Mouse (Mus musculus): ENCODE measurements around the gene Gm10964. TPM values are rescaled to one million over a fixed set of nuclear protein-coding genes. Genes with fewer than 3 reads are reported as not detected.

Gm10964 gene
- total RNA-seq, 1 experiment from 2014 or later: not detected

GRCm38 (mm10) chr3:103733176-103733575 is 6.0 kb upstream of the Gm10964 start:
- no peak for ATAC-seq (ENCODE audit: extremely low read depth, insufficient number of reproducible peaks, low FRiP score, poor library complexity, severe bottlenecking)

DNA sequence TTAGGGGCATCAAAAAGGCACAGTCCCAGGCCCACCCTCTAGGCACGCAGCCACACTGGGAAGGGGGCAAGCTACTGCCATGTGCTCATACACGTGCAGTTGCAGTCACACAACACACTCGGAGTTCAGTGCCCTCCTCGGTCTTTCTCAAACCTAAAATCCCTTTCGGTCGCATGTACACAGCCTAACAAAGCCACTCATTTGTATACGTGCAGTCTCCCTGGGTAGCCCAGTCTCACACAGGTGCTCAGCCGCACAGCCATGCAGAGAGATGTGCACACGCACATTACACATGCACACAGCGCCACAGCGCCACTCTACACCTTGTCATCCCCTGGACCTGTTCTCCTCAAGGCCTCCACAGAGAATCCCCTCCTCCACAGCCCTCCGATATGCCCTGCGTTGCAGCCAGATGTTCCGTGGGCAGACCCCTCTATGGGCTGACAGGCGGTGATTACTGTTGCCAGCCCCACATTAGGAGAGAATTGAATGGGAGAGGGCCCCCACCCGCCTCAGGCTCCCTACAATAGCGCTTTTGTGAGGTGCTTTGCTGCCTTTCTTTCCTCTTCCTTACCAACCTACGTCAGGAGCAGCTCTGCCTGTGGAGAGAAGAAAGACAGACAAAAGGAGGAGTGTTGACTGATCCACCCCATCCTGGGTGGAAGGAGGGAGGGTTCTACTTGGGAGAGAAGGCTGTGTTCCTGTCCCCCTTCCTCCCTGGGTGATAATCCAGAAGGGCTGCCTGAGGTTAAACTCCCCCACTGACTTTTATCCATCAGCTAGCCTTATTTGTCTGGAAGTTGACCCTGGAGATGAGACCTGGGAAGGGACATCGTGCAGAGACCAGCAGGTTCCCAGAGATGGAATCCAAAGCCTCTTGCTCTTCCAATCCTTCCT is 5.1 kb upstream of the Gm10964 start:
- no peak for ATAC-seq (ENCODE audit: extremely low read depth, insufficient number of reproducible peaks, low FRiP score, poor library complexity, severe bottlenecking)

DNA sequence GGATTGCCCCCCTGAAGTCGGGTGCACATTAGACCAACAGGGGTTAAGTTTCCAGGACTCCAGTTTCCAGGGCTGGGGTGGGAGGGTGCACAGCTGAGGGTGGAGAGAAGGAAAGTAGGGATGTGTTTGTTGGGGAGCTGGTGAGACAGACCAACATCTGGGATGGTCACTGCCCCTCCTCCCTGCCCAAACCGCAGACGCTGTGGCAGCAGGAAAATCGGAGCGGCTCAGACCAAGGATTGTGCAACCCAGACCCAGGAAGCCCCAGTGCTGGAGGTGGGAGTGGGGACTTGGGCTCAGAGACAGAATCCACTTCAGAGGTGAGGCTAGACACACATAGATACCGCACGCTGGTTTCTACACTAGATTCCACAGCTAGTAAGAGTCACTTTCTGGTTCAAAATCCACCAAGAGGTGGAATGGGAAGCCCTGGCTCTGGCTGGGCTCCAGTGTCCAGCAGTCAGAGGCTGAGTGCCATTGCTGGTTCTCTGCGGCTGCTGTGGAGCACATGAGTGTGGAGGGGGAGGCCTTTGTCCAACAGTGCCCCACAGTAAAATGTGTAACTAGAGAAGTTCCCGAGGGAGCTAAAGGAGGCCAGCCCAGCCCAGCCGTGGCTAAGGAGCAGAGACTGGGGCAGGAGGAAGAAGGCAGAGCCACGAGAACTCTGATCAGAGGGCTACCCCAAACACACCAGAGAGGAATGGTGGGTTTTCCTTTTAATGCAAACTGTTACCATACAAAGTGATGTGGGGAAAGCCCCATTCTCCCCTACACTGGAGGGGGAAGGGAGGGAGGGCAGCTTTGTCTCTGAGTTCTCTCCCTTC is 4.3 kb upstream of the Gm10964 start:
- no peak for ATAC-seq (ENCODE audit: extremely low read depth, insufficient number of reproducible peaks, low FRiP score, poor library complexity, severe bottlenecking)

GRCm38 (mm10) chr3:103735776-103736600 is 3.2 kb upstream of the Gm10964 start:
- no peak for ATAC-seq (ENCODE audit: extremely low read depth, insufficient number of reproducible peaks, low FRiP score, poor library complexity, severe bottlenecking)

DNA sequence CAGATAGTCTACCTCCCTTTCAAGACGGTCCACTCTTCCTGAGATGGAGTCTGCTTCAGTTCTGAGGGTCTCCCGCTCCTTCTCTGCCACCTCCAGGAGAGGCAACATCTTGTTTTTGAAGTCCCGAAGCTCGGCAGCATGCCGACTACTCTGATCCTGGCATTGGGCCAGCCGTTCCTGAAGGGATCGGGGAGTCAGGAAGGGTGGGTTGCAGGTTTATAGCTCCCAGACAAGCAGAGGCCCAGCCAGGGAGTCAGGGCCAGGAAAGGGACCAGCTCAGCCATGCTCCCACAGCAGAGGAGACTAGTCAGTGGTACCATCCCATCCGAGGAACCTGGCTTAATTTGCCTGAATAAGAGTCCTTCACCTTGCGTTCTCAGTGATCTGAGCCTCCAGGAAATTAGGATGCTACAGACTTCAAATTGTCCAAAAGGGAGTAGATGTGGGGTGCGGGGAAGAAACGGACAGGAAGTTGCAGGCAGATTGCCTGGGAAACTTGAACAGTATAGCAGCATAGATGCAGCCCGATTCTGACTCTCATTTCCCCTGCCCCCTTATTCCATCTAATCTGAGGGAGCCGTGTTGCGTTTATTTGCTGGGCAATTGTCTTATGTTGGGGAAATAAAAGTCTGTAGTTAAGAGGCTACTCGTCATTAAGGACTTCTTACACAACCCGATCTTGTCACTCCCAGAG is 2.0 kb upstream of the Gm10964 start:
- no peak for ATAC-seq (ENCODE audit: extremely low read depth, insufficient number of reproducible peaks, low FRiP score, poor library complexity, severe bottlenecking)

GRCm38 (mm10) chr3:103737778-103738571 is 1.2 kb upstream of the Gm10964 start, which contains the start of gene Olfml3:
Olfml3 (minus strand) TSS chr3:103738001.
- ATAC-seq (ENCODE audit: extremely low read depth, insufficient number of reproducible peaks, low FRiP score, poor library complexity, severe bottlenecking): peak; percentile 58

DNA sequence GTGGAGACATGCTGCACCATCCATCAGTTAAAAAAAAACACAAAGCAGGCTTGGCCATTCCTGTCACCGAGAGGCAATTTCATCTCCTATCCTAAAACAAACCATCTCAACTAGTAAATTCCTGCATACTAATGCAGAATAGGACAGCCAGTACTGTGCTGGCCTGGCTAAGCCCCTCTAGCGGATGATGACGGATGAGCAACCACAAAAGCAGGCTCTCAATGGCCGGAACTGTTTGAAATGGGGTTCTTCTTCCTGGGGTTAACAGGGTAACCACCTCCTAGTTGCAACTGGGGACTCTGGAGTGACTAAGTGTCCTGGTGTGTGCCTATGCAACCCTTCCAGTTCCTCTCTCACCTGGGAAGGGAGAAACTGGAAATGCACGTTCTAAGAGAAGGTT is 1.2 kb downstream of the Gm10964 start:
- ATAC-seq (ENCODE audit: extremely low read depth, insufficient number of reproducible peaks, low FRiP score, poor library complexity, severe bottlenecking): no peak

- ATAC-seq (ENCODE audit: extremely low read depth, insufficient number of reproducible peaks, low FRiP score, poor library complexity, severe bottlenecking): no peak
Observed at GRCm38 (mm10) chr3:103743208-103743607, 4.0 kb downstream of the Gm10964 start.

- ATAC-seq (ENCODE audit: extremely low read depth, insufficient number of reproducible peaks, low FRiP score, poor library complexity, severe bottlenecking): peak; percentile 65
Observed at GRCm38 (mm10) chr3:103745001-103745770, 6.0 kb downstream of the Gm10964 start.

DNA sequence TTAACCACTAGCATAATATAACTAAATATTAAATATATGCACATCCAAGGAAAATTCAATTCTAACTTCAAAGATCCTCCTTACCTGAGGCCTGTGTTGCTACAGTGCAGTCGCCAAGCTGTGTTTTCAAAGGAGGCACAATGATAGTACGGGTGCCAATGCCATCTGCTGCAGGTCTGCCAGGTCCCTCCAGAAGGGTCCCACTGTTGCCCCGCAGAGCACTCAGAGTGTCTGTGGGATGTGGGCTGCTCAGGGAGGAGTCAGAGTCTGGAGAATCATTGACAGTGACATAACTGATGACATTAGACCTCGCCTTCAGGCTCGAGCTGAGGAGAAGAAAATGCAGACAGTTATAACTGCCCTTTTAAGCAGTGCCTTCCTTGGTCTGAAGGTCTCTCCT is 7.5 kb downstream of the Gm10964 start:
- ATAC-seq (ENCODE audit: extremely low read depth, insufficient number of reproducible peaks, low FRiP score, poor library complexity, severe bottlenecking): no peak

GRCm38 (mm10) chr3:103751558-103751957 is 12.4 kb downstream of the Gm10964 start:
- no peak for ATAC-seq (ENCODE audit: extremely low read depth, insufficient number of reproducible peaks, low FRiP score, poor library complexity, severe bottlenecking)

DNA sequence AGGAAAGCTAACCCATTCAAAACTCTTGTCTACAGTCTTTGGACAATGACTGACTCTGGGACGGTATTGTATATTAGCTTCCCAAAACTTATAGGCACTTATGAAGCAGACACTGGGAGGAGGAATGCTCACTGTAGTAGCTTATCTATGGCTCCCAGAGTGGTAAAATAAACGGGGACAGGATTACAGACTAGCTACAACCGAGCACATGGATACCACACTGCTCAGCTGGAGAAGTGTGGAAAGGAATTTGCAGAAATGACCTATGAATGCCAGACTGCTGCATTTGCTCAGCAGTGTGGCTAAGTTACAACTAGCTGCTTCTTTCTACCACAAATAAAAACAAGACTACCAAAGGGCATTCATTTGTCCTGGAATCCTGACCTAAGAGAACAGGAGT is 16.2 kb downstream of the Gm10964 start:
- no peak for ATAC-seq (ENCODE audit: extremely low read depth, insufficient number of reproducible peaks, low FRiP score, poor library complexity, severe bottlenecking)

DNA sequence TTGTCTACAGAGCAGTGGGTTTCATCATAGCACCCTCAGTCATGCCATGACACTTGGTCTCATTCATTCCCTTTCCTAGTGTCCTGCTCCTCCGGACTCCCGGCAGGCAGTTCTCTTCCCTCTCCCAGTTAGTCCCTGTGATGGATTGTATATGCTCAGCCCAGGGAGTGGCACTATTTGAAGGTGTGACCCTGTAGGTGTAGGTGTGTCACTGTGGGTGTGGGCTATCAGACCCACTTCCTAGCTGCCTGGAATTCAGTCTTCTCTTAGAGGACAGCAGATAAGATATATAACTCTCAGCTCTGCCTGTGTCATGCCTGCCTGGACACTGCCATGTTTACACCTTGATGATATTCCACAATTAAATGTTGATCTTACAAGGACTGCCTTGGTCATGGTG is 17.8 kb downstream of the Gm10964 start:
- ATAC-seq (ENCODE audit: extremely low read depth, insufficient number of reproducible peaks, low FRiP score, poor library complexity, severe bottlenecking): no peak

DNA sequence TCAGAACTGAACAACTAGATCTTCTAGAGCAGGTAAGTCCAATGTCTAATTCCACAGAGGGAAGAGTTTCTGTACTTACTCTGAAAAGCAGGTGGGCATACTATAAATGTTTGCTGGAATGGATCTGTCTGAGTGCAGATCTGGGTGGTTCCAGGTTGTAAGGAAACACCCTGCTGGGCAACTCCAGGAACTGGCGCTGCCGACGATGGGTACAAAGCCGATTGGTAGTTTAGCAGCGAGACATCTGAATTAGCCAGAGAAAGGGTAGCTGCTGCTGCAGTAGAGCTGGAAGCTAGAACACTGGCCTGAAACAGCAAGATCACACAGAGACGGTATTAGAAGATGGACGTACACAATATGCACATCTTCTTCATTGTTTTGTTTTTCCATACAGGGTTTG is 19.3 kb downstream of the Gm10964 start:
- ATAC-seq (ENCODE audit: extremely low read depth, insufficient number of reproducible peaks, low FRiP score, poor library complexity, severe bottlenecking): no peak

DNA sequence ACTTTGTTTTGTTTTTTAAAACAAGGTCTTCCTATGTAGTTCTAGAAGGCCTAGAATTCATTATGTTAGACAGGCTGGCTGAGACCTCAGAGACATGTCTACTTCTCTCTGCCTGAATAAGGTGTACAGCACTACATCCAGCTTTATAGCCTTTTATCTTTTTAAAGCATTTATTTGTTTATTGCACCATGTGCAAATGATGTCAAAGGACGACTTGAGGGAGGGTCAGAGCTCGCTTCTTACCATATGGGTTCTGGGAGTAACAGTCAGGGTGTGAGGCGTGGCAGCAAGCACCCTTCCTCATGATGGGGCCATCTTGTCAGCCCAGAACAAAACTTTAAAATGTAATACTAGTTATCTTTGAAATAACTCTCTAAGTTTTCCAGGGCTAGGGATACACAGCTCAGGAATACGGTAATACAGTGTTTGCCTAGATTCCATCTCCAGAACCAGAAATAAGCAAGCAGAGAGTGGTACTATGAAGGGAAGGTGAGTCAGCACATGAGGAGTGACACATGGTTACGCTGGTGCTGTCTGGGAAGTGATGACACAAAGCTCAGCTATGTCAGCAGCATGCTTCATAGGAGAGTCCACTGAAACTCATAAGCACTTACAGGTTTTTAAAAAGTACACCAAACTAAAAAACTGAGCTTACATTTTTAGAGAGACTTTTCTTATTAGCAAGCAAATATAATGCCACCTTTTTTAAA is 20.2 kb downstream of the Gm10964 start:
- no peak for ATAC-seq (ENCODE audit: extremely low read depth, insufficient number of reproducible peaks, low FRiP score, poor library complexity, severe bottlenecking)

- no peak for ATAC-seq (ENCODE audit: extremely low read depth, insufficient number of reproducible peaks, low FRiP score, poor library complexity, severe bottlenecking)
Observed at GRCm38 (mm10) chr3:103766789-103767188, 27.6 kb downstream of the Gm10964 start.

Data from neutrophil, adult 5-6 weeks (primary cell).